Mouse (Mus musculus): Measurements from ENCODE around the gene Ddx24. TPM values are rescaled to one million over a fixed set of nuclear protein-coding genes. Genes with fewer than 3 reads are reported as not detected.

Ddx24 gene
- total RNA-seq, 2 experiments from 2014 or later, result 79.7 to 82.6 TPM

Other genes with a start within 250 kb of the Ddx24 start
- gene Prima1, start 183.7 kb downstream of the Ddx24 start, total RNA-seq (2015), result not detected in 2 replicates
- not detected in 2 replicates for gene Prima1, start 183.7 kb downstream of the Ddx24 start, total RNA-seq (2017)
- gene Fam181a, start 114.9 kb downstream of the Ddx24 start, total RNA-seq (2015), result not detected in 2 replicates
- not detected in 2 replicates for gene Fam181a, start 114.9 kb downstream of the Ddx24 start, total RNA-seq (2017)
- 0.10 TPM in 1 of 2 replicates, not detected in the other for gene Asb2, start 69.8 kb downstream of the Ddx24 start, total RNA-seq (2015)
- not detected in 2 replicates for gene Asb2, start 69.8 kb downstream of the Ddx24 start, total RNA-seq (2017)
- 0.54 and 3.0 TPM in 2 replicates for gene Otub2, start 37.1 kb downstream of the Ddx24 start, total RNA-seq (2015)
- gene Otub2, start 37.1 kb downstream of the Ddx24 start, total RNA-seq (2017), result 0.54 and 1.3 TPM in 2 replicates
- gene 9330161L09Rik, start 18.0 kb downstream of the Ddx24 start, total RNA-seq (2015), result 1.5 and 3.0 TPM in 2 replicates
- gene 9330161L09Rik, start 18.0 kb downstream of the Ddx24 start, total RNA-seq (2017), result 0.25 and 0.47 TPM in 2 replicates
- gene Ifi27, start 8.4 kb upstream of the Ddx24 start, total RNA-seq (2015), result 61.5 and 79.9 TPM in 2 replicates
- 51.8 and 55.5 TPM in 2 replicates for gene Ifi27, start 8.4 kb upstream of the Ddx24 start, total RNA-seq (2017)
- 6.0 and 9.2 TPM in 2 replicates for gene Ifi27l2a, start 17.9 kb upstream of the Ddx24 start, total RNA-seq (2015)
- 11.5 and 11.6 TPM in 2 replicates for gene Ifi27l2a, start 17.9 kb upstream of the Ddx24 start, total RNA-seq (2017)
- gene Ifi27l2b, start 31.4 kb upstream of the Ddx24 start, total RNA-seq (2015), result not detected in 2 replicates
- not detected in 2 replicates for gene Ifi27l2b, start 31.4 kb upstream of the Ddx24 start, total RNA-seq (2017)
- gene Ppp4r4, start 106.5 kb upstream of the Ddx24 start, total RNA-seq (2015), result 0.10 TPM in 1 of 2 replicates, not detected in the other
- gene Ppp4r4, start 106.5 kb upstream of the Ddx24 start, total RNA-seq (2017), result not detected in 2 replicates
- gene Serpina10, start 205.6 kb upstream of the Ddx24 start, total RNA-seq (2015), result not detected in 2 replicates
- gene Serpina10, start 205.6 kb upstream of the Ddx24 start, total RNA-seq (2017), result not detected in 2 replicates
- gene Serpina6, start 231.4 kb upstream of the Ddx24 start, total RNA-seq (2015), result not detected in 2 replicates
- not detected in 2 replicates for gene Serpina6, start 231.4 kb upstream of the Ddx24 start, total RNA-seq (2017)

Measured in megakaryocyte progenitor cell, adult 5-6 weeks (primary cell).